Mouse (Mus musculus): ENCODE measurements around the gene Trim71. TPM values are rescaled to one million over a fixed set of nuclear protein-coding genes. Genes with fewer than 3 reads are reported as not detected.

Gene Trim71
- polyA plus RNA-seq, 1 experiment from 2014 or later, result 3.1 TPM

GRCm38 (mm10) chr9:114583812-114584182 is 19.6 kb upstream of the Trim71 start:
- H3K36me3 ChIP-seq (ENCODE audit: control insufficient read depth, insufficient read depth, low read length), result peaks cover 6% of the 10 kb centered on the region; the same call in 1 of the 2 replicates
- peak overlapping the region; percentile 75 for H3K4me2 ChIP-seq
- H3K4me3 ChIP-seq (ENCODE audit: low read depth, low read length), result peak overlapping the region; percentile 40
- no peaks in the 10 kb centered on the region for H3K27me3 ChIP-seq (replicated peaks; ENCODE audit: control insufficient read depth, insufficient read depth, low read length)
- no peak overlapping the region for H3K27ac ChIP-seq (ENCODE audit: low read depth, low read length)
- under 1% methylated on average over 23 of the region's 23 CpGs for WGBS
- H3K9ac ChIP-seq (ENCODE audit: low read depth, low read length), result peak overlapping the region; percentile 20; the same call in 1 of the 2 replicates
- H3K4me1 ChIP-seq (replicated peaks; ENCODE audit: control insufficient read depth, insufficient read depth, low read length), result peaks cover 5% of the 10 kb centered on the region
- no peak for ATAC-seq (replicated peaks; ENCODE audit: low FRiP score)
- no peaks in the 10 kb centered on the region for H3K9me3 ChIP-seq (ENCODE audit: control insufficient read depth, low read length)
- DNase-seq (ENCODE audit: low spot score), result peak; percentile 74

DNA sequence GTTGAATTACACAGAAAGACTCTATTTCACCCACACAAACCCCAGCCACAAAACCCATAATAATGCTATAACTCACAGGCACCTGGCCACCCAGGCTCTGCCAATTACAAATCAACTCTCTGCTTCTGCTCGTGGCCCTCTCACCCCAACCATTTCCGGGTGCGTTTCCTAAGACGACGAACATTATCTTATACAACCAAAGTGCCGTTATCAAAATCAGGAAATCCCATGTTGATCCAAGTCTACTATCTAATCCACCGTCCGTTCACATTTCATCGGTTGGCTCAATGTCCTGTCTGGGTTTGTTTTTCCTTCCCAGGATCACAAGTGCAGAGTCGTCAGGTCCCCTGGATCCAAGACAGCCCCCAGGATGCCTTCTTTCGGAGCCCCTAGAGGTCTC is 14.5 kb upstream of the Trim71 start:
- H3K4me1 ChIP-seq (replicated peaks; ENCODE audit: control insufficient read depth, insufficient read depth, low read length), result peaks cover 7% of the 10 kb centered on the region
- no peak overlapping the region for H3K4me3 ChIP-seq (ENCODE audit: low read depth, low read length)
- H3K36me3 ChIP-seq (ENCODE audit: control insufficient read depth, insufficient read depth, low read length), result no peaks in the 10 kb centered on the region
- no peak overlapping the region for H3K9ac ChIP-seq (ENCODE audit: low read depth, low read length)
- H3K27me3 ChIP-seq (replicated peaks; ENCODE audit: control insufficient read depth, insufficient read depth, low read length), result no peaks in the 10 kb centered on the region
- H3K9me3 ChIP-seq (ENCODE audit: control insufficient read depth, low read length), result no peaks in the 10 kb centered on the region
- peak overlapping the region; percentile 43 for H3K4me2 ChIP-seq
- no peak overlapping the region for H3K27ac ChIP-seq (ENCODE audit: low read depth, low read length)
- DNase-seq (ENCODE audit: low spot score) (no peak), ATAC-seq (replicated peaks; ENCODE audit: low FRiP score) (peak; percentile 58; the same call in 1 of the 2 replicates)
- 17% methylated on average over 11 of the region's 11 CpGs for WGBS

- no peaks in the 10 kb centered on the region for H3K36me3 ChIP-seq (ENCODE audit: control insufficient read depth, insufficient read depth, low read length)
- H3K27ac ChIP-seq (ENCODE audit: low read depth, low read length), result no peak overlapping the region
- no peak overlapping the region for H3K4me3 ChIP-seq (ENCODE audit: low read depth, low read length)
- 78% methylated on average over 1 of the region's 1 CpGs for WGBS
- no peaks in the 10 kb centered on the region for H3K27me3 ChIP-seq (replicated peaks; ENCODE audit: control insufficient read depth, insufficient read depth, low read length)
- no peak overlapping the region for H3K9ac ChIP-seq (ENCODE audit: low read depth, low read length)
- no peak for DNase-seq (ENCODE audit: low spot score)
- H3K9me3 ChIP-seq (ENCODE audit: control insufficient read depth, low read length), result no peaks in the 10 kb centered on the region
- no peak overlapping the region for H3K4me2 ChIP-seq
- no peak for ATAC-seq (replicated peaks; ENCODE audit: low FRiP score)
- peaks cover 7% of the 10 kb centered on the region for H3K4me1 ChIP-seq (replicated peaks; ENCODE audit: control insufficient read depth, insufficient read depth, low read length)
Measured at GRCm38 (mm10) chr9:114576001-114576400, 11.8 kb upstream of the Trim71 start.

GRCm38 (mm10) chr9:114573528-114573927 is 9.4 kb upstream of the Trim71 start:
- DNase-seq (ENCODE audit: low spot score) (no peak), ATAC-seq (replicated peaks; ENCODE audit: low FRiP score) (no peak)
- H3K9ac ChIP-seq (ENCODE audit: low read depth, low read length), result no peak overlapping the region
- peaks cover 2% of the 10 kb centered on the region; the same call in 1 of the 2 replicates for H3K4me1 ChIP-seq (replicated peaks; ENCODE audit: control insufficient read depth, insufficient read depth, low read length)
- H3K27me3 ChIP-seq (replicated peaks; ENCODE audit: control insufficient read depth, insufficient read depth, low read length), result no peaks in the 10 kb centered on the region
- no peak overlapping the region for H3K4me3 ChIP-seq (ENCODE audit: low read depth, low read length)
- 36% methylated on average over 5 of the region's 5 CpGs for WGBS
- no peaks in the 10 kb centered on the region for H3K9me3 ChIP-seq (ENCODE audit: control insufficient read depth, low read length)
- H3K36me3 ChIP-seq (ENCODE audit: control insufficient read depth, insufficient read depth, low read length), result no peaks in the 10 kb centered on the region
- H3K4me2 ChIP-seq, result no peak overlapping the region
- H3K27ac ChIP-seq (ENCODE audit: low read depth, low read length), result no peak overlapping the region

DNA sequence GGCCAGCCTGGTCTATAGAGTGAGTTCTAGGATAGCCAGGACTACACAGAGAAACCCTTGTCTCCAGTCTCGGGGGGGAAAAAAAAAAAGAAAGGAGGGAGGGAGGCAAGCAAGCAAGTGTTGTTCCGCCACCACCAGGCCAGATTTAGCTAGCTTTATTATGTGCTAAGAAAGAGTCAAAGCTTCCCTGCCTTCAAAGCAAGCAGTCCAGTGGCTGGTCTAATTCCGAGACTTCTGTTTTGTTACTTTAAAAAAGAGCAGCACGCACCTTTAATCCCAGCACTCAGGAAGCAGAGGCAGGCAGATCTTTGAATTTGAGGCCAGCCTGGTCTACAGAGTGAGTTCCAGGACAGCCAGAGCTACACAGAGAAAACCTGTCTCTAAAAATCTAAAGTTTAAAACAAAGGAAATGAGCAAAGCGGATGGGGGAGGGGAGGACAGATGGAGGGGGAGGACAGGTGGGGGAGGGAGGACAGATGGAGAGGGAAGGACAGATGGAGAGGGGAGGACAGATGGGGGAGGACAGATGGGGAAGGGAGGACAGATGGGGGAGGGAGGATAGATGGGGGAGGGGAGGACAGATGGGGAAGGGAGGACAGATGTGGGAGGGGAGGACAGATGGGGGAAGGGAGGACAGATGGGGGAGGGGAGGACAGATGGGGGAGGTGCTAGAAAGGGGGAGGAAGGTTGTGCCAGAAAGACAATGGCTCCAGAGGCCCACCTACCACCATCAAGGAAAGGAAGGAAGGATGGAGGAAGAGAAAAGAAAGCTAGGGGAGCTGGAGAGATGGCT is 4.7 kb upstream of the Trim71 start:
- Histone ChIP-seq H3K4me1 (replicated peaks; ENCODE audit: control insufficient read depth, insufficient read depth, low read length) (peaks cover 3% of the 10 kb centered on the region; the same call in 1 of the 2 replicates), H3K9me3 (ENCODE audit: control insufficient read depth, low read length) (no peaks in the 10 kb centered on the region), H3K27ac (ENCODE audit: low read depth, low read length) (no peak overlapping the region), H3K27me3 (replicated peaks; ENCODE audit: control insufficient read depth, insufficient read depth, low read length) (peaks cover 14% of the 10 kb centered on the region), H3K4me3 (ENCODE audit: low read depth, low read length) (no peak overlapping the region), H3K9ac (ENCODE audit: low read depth, low read length) (no peak overlapping the region), H3K4me2 (no peak overlapping the region), H3K36me3 (ENCODE audit: control insufficient read depth, insufficient read depth, low read length) (no peaks in the 10 kb centered on the region)
- WGBS, result 80% methylated on average over 5 of the region's 5 CpGs
- ATAC-seq (replicated peaks; ENCODE audit: low FRiP score) (no peak), DNase-seq (ENCODE audit: low spot score) (no peak)

GRCm38 (mm10) chr9:114564667-114565066 is 498 bp upstream of the Trim71 start:
- DNase-seq (ENCODE audit: low spot score), result no peak
- peak overlapping the region; percentile 88 for H3K27ac ChIP-seq (ENCODE audit: low read depth, low read length)
- H3K4me1 ChIP-seq (replicated peaks; ENCODE audit: control insufficient read depth, insufficient read depth, low read length), result peaks cover 13% of the 10 kb centered on the region
- H3K27me3 ChIP-seq (replicated peaks; ENCODE audit: control insufficient read depth, insufficient read depth, low read length), result peaks cover 56% of the 10 kb centered on the region
- no peak; the same call in 1 of the 2 replicates for ATAC-seq (replicated peaks; ENCODE audit: low FRiP score)
- H3K4me3 ChIP-seq (ENCODE audit: low read depth, low read length), result peak overlapping the region; percentile 67
- peak overlapping the region; percentile 76 for H3K4me2 ChIP-seq
- 3% methylated on average over 10 of the region's 10 CpGs for WGBS
- no peaks in the 10 kb centered on the region for H3K36me3 ChIP-seq (ENCODE audit: control insufficient read depth, insufficient read depth, low read length)
- H3K9ac ChIP-seq (ENCODE audit: low read depth, low read length), result no peak overlapping the region
- H3K9me3 ChIP-seq (ENCODE audit: control insufficient read depth, low read length), result no peaks in the 10 kb centered on the region

DNA sequence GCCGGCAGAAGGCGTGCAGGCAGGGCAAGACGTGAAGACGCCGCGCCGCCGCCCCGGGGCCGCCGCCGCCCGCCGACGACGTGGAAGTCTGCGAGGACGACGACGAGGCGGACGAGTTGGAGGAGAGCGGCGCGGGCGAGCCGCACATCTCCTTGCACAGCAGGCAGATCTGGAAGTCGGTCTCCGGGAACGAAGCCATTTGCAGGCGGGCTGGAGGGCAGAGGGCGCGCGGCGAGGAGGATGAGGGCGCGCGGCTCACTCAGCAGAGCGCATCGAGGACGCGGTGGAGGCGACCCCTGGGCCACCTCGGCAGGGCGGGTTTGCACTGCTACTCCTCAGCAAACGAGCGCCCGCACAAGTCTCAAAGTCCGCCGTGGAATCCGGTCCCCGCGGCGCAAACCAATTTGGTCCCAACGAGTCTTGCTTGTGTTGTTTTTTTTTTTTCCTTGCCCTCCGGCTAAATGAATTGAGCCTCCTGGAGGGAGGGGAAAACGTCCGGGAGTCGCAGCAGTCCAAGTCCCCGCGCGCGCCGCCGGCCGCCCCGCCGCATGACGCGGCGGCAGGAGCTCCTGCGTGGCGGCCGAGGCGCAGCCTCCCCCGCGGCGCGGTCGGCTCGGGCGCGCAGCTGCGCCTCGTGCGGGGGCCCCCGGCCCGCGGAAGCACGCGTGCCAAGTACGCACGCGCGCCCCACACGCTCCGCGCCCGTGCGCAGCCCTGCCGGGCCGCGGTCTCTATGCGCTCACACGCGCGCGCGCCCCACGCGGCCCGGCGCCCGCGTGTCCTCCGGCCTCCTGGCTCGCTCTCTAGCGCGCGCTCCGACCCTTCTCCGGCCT is 1.0 kb downstream of the Trim71 start:
- DNase-seq (ENCODE audit: low spot score), result peak; percentile 67
- Histone ChIP-seq H3K9me3 (ENCODE audit: control insufficient read depth, low read length) (no peaks in the 10 kb centered on the region), H3K4me2 (peak overlapping the region; percentile 76), H3K27me3 (replicated peaks; ENCODE audit: control insufficient read depth, insufficient read depth, low read length) (peaks cover 60% of the 10 kb centered on the region), H3K27ac (ENCODE audit: low read depth, low read length) (peak overlapping the region; percentile 88), H3K36me3 (ENCODE audit: control insufficient read depth, insufficient read depth, low read length) (no peaks in the 10 kb centered on the region), H3K9ac (ENCODE audit: low read depth, low read length) (peak overlapping the region; percentile 70), H3K4me1 (replicated peaks; ENCODE audit: control insufficient read depth, insufficient read depth, low read length) (peaks cover 13% of the 10 kb centered on the region), H3K4me3 (ENCODE audit: low read depth, low read length) (peak overlapping the region; percentile 67)
- WGBS, result under 1% methylated on average over 118 of the region's 122 CpGs
- ATAC-seq (replicated peaks; ENCODE audit: low FRiP score), result no peak

DNA sequence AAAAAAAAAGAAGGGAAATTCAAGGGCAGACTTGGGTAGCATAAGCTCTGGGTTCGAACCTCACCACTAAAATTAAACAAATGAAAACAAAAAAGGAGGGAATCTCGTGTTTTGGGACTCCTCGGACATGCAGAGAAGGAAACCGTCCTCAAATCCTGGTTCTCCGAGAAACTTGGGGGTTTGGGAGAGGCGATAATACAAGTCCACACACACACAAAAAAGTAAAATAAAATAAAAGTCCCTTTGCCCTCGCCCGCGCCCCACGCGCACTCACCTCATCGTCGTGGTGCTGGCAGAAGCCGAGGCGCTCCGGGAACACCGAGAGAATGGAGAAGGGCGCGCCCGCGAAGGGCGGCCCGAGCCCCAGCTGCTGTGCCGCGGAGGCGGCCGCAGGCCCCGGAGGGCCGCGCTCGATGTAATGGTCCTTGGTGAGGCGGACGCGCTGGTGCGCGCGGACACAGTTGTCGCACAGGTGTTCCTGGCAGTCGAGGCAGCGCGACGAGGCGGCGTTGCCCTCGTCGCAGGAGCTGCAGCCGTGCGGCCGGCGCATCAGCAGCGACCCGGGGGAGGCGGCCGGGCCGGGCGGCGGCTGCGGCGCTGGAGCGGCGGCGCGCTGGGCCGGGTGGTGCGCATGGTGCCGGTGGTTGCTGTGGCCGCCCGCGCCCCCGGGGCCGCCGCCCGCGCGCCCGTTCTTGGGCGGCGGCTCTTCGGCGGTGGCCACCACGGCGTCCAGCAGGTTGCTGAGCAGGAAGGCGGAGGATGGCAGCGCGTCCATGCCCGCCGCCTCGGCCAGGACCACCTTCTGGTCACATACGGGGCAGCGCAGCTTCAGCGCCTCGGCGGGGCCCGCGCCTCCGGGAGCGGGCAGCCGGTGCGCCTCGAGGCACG is 1.9 kb downstream of the Trim71 start:
- peak overlapping the region; percentile 67 for H3K4me3 ChIP-seq (ENCODE audit: low read depth, low read length)
- H3K27me3 ChIP-seq (replicated peaks; ENCODE audit: control insufficient read depth, insufficient read depth, low read length), result peaks cover 60% of the 10 kb centered on the region
- peak overlapping the region; percentile 88; the same call in 1 of the 2 replicates for H3K27ac ChIP-seq (ENCODE audit: low read depth, low read length)
- H3K36me3 ChIP-seq (ENCODE audit: control insufficient read depth, insufficient read depth, low read length), result no peaks in the 10 kb centered on the region
- H3K4me1 ChIP-seq (replicated peaks; ENCODE audit: control insufficient read depth, insufficient read depth, low read length), result peaks cover 13% of the 10 kb centered on the region
- H3K9ac ChIP-seq (ENCODE audit: low read depth, low read length), result peak overlapping the region; percentile 70
- no peak; the same call in 1 of the 2 replicates for ATAC-seq (replicated peaks; ENCODE audit: low FRiP score)
- peak; percentile 62 for DNase-seq (ENCODE audit: low spot score)
- H3K4me2 ChIP-seq, result peak overlapping the region; percentile 76
- WGBS, result under 1% methylated on average over 93 of the region's 101 CpGs
- H3K9me3 ChIP-seq (ENCODE audit: control insufficient read depth, low read length), result no peaks in the 10 kb centered on the region

Data from liver, embryonic 11.5 days (tissue).